Mouse (Mus musculus): ENCODE data around the gene Dennd4c. TPM values are rescaled to one million over a fixed set of nuclear protein-coding genes. Genes with fewer than 3 reads are reported as not detected.

Dennd4c gene
- total RNA-seq, 2 experiments from 2014 or later: 14.8 to 14.9 TPM

DNA sequence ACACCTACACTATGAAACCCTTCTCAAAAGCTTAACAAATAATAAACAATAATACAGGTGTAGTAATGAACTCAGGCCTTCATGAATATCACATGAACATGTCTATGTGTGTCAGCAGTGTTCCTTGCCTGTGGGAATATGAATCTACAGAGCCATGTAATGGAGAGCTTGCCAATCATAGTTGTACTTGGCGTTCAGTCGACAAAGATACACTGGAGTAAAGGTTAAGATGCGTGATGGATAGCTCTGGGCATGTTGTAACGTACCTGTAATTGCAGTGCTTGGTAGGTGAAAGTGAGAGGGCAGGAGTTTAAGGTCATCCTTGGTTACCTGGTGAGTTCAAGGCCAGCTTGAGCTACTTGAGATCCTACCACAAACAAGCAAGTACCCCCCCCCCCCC, 132.8 kb downstream of the Dennd4c start:
- no peak for DNase-seq (ENCODE audit: low spot score in 2 of 2)

DNA sequence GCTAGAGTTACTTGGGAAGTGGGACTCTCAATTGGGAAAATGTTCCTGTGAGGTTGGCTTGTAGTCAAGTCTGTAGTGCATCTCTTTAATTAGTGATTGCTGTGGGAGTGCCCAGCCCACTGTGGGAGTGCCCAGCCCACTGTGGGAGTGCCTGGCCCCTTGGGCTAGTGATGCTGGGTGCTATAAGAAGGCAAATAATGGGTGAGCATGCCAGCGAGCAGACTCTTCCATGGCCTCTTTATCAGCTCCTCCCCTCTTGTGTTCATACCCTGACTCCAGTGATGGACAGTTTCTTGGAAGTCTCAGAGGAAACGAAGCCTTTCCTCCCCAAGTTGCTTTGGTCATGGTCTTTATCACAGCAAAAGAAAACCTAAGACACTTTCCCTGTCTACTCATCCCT, 134.1 kb downstream of the Dennd4c start:
- no peak for DNase-seq (ENCODE audit: low spot score in 2 of 2)

GRCm38 (mm10) chr4:86884945-86885344, 136.6 kb downstream of the Dennd4c start:
- no peak for DNase-seq (ENCODE audit: low spot score in 2 of 2)

- DNase-seq (ENCODE audit: low spot score in 2 of 2): no peak
These were observed 137.4 kb downstream of the Dennd4c start for GRCm38 (mm10) chr4:86885790-86886159.

GRCm38 (mm10) chr4:86886160-86886878, 138.0 kb downstream of the Dennd4c start:
- no peak for DNase-seq (ENCODE audit: low spot score in 2 of 2)

- DNase-seq (ENCODE audit: low spot score in 2 of 2): no peak
These were observed 139.5 kb downstream of the Dennd4c start for GRCm38 (mm10) chr4:86887879-86888278.

DNA sequence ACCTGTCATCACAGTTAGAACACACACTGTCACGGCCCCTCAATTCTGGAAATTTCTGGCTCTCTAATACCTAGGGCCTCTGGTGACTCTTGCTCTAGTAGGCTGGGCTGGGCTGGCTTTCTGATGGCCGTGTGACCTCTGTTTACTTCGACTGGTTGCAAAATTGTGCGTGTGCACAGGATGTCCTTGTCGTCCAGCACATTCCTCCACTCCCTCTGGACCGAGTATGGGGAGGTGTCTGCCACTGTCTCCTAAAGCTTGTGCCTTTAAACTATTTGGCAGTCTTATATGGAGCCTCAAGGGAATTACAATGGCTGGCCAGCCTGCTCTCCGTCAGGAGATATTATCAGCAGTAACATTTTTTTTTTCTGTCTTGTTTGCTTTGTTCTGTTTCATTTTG, 149.1 kb downstream of the Dennd4c start:
- DNase-seq (ENCODE audit: low spot score in 2 of 2): no peak

GRCm38 (mm10) chr4:86898791-86899474, 150.6 kb downstream of the Dennd4c start:
- DNase-seq (ENCODE audit: low spot score in 2 of 2): no peak

Other genes with a start within 250 kb of the Dennd4c start
- not detected for gene Saxo1, start 190.2 kb upstream of the Dennd4c start, total RNA-seq (2021)
- gene Rraga, start 172.9 kb upstream of the Dennd4c start, total RNA-seq (2021): 100 to 1,000 TPM; 144 to 148 TPM
- 1 to 10 TPM; 7.3 to 8.2 TPM for gene Haus6, start 136.5 kb upstream of the Dennd4c start, total RNA-seq (2021)
- gene Plin2, start 78.5 kb upstream of the Dennd4c start, total RNA-seq (2021): 10 to 100 TPM; 12.3 to 15.9 TPM
- gene Rps6, start 108.9 kb downstream of the Dennd4c start, total RNA-seq (2021): 100 to 1,000 TPM; 393 to 396 TPM
- gene Acer2, start 125.8 kb downstream of the Dennd4c start, total RNA-seq (2021): 1 to 10 TPM; 3.4 to 4.3 TPM

Measured in layer of hippocampus, postnatal 14 days (tissue).